Mouse (Mus musculus): Measurements from ENCODE around the gene Rab13.
"Not testable (repeated sequence)": the region's sequence is repeated elsewhere in the genome, so short reads cannot be mapped to it uniquely, and the experiment has no call there.

Rab13 gene

DNA sequence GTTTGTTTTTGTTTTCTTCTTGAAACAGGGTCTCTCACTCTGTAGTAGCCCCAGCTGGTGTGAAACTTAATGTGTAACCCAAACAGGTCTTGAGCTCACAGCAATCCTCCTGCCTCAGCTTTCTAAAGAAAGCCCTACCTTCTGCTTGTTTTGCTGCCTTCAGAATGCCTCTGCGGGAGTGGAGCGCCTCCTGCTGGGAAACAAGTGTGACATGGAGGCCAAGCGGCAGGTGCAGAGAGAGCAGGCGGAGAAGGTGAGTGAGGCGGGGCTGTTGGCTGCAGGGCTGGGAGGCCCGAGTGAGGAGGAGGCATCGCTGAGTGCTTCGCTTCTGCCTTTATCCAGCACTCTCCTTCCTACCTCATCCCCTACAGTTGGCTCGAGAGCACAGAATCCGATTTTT lies 10.8 kb downstream of the Rab13 start:
- no peak for DNase-seq (ENCODE audit: extremely low read depth, low read depth)

DNA sequence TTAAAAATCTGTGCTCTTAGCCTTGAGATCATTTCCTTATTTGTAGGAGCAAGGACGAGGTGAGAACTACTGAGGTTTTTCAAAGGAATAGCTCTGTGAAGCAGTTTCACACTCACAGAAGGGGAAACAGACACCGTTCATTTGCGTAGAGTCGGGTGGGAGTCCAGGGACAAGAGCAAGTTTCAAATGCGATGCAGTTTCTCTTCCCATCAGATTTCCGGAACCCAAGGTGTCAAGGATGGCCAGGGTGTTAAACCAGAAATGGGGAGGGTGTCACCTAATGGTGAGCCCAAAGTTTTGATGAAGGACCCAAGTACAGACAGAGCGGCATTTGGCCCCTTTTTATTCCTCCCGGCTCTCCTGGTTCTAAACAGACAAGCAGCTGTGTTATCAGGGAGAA lies 17.6 kb downstream of the Rab13 start:
- no peak for DNase-seq (ENCODE audit: extremely low read depth, low read depth)

DNA sequence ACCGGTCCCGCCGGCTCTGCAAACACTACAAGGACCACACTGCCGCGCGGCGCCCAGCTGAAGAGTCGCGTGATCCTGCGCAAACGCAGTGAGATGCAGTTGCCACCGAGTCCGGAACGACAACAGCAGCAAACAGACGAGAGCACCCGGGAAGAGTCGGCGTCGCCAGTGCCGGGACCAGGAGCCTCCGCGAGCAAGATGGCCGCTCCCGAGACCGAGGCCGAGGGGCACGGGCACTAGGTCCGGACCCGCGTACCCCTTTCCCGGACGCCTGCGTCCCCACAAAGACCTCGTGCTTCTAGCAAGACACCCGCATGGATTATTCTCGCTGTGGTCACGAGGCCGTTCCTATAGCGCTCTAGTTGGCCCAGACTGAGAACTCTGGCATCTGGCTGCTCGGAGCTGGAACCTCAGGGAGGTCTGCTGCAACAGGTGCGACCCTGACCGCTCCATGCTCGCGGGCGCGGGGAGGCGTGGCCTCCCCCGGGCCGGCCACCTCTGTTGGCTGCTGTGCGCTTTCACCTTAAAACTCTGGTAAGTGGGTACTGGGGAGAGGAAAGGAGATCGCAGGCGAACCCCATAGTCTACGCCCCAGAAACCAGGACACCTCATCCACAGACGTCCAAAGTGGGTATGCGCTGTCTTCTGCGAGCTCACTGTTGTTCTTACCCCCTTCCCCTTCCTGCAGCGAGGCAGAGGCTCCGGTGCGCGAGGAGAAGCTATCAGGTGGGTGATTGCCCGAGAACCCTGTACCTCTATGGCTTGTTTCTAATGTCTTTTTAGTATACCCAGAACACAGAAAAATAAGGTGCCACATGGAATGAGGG lies 18.2 kb downstream of the Rab13 start, which contains the start of gene Jtb:
Gene Jtb (plus strand): TSS at position 91 of the 827 bp plus-strand sequence.
- peak; percentile 94 for DNase-seq (ENCODE audit: extremely low read depth, low read depth)

DNA sequence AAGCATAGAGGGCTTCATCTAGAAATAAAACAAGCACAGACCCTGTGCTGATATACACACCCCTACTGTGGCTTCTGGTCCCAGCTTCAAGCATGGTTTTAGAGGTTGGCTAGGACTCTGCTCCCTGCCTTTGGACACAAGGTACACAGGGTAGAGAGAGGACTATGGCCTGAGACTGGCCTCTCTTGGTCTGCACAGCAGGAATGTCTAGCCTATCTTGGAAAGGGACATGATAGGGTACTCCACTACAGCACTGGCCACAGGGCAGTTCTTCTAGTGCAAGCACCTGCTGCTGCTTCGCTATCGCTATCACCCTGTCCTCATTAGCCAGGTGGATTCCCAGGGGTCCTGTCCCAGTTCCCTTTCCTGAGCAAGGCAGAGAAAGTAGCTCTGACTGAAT lies 27.8 kb downstream of the Rab13 start:
- DNase-seq (ENCODE audit: extremely low read depth, low read depth), result no peak

DNA sequence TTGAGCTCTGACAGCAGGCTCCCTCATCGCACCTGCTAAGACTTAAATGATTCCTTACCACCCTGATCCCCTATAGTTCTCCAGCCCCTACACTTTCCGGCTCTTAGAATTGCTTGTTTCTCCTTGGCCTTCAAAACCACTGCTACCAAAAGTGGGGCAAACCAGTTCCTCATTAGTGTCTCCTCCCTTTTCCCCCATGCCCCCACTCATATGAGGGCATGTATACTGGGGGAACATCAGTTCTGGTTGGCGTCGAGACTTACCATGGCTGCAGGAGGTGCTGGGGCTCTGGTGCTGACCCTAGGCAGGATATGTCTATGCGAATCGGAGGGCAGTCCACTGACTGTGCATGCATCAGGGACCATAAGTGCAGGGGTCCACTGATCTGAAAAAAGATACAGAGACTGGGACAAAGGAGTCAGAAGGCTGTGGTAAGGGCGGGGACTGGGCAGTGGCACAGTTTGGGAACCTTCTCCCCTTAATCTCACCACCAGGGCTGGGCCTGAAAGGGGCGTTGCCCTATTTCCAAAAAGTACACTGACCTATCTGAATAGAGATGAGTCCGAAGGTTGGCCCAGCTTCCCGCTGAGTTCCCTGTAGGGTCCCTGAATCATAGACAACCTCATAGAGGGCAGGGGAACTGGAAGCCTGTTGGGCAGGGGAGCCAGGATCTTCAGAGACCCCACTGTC lies 28.3 kb downstream of the Rab13 start:
- no peak for DNase-seq (ENCODE audit: extremely low read depth, low read depth)

DNA sequence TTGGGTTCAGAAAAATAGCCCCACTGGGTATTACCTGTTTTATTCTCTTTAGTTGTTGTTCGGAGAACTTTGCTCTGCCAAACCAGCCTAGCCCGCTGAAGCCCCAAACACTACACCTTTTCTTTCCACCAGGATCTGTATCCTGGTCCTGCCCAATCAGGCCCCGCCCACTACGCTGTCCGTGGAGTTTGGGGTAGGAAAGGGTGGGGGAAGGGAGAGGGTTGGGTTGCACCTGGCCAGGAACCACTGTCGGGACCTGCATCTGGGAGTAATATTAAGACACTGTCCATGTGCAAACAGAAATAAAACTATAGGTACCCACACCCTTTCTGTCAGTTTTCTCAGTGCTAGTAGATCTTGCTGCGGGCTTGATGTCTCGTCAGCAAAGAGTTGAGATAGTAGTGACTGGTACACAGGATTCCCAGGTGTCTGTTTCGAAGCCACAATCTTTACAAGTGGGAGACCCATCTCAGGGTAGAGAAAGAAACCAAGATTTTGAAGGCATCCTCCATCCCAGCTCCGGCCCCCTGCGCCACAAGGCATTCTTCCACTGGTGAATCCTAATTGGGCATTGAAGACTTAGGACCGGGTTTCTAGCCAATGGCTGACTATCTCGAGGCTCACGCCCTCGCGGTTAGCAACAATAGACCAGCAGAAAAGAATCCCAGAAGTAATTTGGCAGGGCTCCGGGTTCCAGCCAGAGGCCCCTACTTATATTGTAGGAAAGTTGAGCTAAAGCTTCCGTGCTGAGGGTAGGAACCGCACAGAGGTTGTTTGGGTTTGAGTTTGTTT lies 29.7 kb downstream of the Rab13 start, which contains the start of gene Creb3l4:
Gene Creb3l4 (minus strand): TSS at position 529 of the 792 bp plus-strand sequence.
- no peak for DNase-seq (ENCODE audit: extremely low read depth, low read depth)

DNA sequence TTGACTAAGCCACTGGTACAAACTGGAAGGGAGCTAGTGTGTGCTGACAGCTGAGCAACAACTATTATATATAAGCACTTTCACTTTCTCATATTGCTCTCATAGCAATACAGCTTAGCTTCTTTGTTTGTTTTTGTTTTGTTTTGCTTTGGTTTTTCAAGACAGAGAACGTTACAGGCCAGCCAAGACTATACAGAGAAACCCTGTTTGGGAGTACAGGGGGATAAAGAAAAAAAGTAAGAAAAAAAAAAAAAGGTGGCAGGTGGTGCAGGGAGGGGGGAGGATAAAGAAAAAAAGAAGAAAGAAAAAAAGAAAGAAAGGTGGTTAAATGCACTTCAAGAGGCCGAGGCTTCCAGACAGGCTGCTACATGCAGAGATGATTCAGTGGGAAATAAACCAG lies 31.9 kb downstream of the Rab13 start:
- DNase-seq (ENCODE audit: extremely low read depth, low read depth), result no peak

DNA sequence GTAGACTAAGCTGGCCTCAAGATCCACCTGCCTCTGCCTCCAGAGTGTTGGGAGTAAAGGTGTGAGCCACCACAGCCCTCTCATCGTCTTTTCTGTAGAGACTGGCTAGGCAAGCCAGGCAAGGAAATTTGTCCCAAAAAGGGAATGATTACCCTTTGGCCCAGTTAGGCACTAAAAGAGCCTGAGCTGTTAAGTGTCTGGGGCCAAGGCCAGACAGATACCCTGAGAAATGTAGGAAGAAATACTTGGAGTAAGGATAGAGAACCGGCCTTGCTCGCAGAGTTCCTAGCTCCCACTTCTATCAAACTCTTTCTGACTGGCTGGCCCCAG lies 34.1 kb downstream of the Rab13 start:
- DNase-seq (ENCODE audit: extremely low read depth, low read depth), result no peak

DNA sequence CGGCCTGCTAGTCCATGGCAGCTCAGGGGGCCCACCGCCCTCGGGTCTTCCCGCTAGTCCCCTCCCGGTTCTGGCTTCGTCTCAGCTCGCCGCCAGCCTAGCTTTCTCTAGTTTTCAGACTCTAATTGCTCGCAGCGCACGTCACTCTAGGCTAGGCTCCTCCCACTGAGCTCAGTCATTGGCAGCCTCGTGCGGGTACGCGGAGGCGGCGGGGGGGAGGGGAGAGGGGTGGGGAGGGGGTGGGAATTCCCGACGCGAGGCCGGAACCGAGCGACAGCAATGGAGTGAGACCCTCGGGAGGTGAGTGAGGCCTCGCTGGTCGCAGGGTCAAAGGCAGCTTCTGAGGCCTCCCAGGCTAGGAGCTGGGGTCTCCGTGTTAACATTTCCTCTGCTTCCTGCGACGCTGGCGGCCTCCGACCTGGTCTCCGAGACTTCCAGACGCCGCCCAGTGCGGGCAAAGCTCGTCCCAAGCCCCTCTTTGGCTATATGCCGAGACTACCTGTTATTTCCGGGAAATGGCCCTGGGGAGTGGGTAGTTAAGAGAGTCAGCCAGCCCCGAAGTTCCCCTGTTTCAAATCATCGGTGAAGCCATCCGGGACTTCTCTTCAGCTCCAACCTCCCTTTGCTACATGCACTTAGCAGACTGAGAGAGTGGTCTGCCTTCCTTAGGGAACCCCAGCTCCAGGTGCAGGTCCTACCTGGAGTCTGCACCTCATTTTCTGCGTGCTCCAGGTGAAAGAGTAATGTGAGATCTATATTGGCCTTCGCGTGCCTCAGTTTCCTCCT lies 34.7 kb downstream of the Rab13 start, which contains the start of gene Slc39a1:
Gene Slc39a1 (plus strand): TSS at position 213 of the 786 bp plus-strand sequence.
- DNase-seq (ENCODE audit: extremely low read depth, low read depth), result peak; percentile 92

DNA sequence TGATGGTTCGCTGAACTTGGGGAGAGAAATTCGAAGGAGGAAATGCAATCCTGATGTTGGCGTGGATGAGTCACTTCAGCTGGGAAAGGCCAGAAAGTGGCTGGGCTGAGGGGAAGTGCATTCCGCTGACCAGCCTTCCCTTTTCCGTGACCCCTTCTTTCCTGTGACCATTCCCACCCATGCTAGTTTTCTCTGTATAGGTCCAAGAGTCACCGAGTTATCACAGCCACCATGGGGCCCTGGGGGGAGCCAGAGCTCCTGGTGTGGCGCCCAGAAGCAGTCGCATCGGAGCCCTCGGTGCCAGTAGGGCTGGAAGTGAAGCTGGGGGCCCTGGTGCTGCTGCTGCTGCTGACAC lies 35.2 kb downstream of the Rab13 start:
- DNase-seq (ENCODE audit: extremely low read depth, low read depth), result no peak

DNA sequence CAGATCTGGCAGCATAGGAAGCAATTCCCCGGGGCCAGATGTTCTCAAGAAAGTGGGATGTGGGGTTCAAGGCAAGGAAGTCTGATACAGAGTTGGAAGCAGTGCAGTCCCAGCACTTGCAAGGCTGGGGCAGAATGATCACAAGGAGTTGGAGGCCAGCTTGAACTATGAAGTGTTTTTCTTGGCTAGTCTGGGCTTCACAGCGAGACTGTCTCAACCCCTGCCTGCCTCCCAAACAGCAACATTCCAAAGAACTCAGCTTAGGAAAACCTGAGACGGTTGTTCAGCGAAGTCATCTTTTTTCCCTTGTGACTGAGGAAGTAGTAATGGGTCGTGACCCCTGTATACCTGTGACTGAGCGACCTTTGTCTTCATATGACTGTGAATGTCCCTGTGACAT lies 37.3 kb downstream of the Rab13 start:
- DNase-seq (ENCODE audit: extremely low read depth, low read depth), result no peak

DNA sequence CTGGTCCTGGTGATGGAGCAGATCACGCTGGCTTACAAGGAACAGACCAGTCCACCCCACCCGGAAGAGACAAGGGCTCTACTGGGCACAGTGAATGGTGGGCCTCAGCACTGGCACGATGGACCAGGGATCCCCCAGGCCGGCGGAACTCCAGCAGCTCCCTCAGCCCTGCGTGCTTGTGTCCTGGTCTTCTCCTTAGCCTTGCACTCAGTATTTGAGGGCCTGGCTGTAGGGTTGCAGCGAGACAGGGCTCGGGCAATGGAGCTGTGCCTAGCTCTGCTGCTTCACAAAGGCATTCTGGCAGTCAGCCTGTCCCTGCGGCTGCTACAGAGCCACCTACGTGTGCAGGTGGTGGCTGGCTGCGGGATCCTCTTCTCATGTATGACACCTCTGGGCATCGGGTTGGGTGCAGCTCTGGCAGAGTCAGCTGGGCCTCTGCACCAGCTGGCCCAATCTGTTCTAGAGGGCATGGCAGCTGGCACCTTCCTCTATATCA lies 38.3 kb downstream of the Rab13 start:
- DNase-seq (ENCODE audit: extremely low read depth, low read depth), result not testable (repeated sequence)

DNA sequence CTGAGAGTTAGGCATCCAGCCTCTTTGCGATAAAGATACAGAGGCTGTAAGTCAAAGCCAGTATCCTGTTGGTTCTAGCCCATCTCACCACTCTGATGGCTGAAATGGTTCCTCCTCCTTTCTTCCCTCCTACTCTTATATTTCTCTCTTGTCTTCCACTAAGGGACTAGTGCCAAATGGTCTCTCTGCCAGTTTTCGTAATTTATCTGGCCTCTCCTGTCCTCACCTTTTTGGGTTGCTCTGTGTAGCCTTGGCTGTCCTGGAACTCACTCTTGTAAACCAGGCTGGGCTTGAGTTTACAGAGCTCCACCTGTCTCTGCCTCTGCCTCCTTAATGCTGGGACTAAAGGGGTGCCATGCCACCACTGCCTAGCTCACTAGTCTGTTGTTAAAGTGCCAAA lies 39.2 kb downstream of the Rab13 start:
- DNase-seq (ENCODE audit: extremely low read depth, low read depth), result not testable (repeated sequence)

DNA sequence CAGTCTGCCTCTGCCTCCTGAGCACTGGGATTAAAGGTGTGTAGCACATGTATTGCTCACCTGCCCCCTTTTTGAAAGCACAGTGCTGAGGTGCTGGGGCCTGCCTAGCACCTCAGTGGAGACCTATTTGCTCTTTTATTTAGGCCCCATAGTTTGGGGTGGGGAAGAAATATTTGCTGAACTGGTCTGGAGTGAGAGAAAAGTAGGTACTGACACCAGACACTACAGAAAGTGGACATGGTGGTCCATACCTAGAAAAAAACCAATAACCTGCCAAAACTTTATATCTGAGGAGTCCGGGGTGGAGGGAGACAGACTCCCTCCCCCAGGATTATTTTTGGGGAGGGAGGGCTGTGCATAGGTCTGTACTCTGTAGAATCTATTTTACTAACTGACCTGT lies 39.7 kb downstream of the Rab13 start:
- not testable (repeated sequence) for DNase-seq (ENCODE audit: extremely low read depth, low read depth)

DNA sequence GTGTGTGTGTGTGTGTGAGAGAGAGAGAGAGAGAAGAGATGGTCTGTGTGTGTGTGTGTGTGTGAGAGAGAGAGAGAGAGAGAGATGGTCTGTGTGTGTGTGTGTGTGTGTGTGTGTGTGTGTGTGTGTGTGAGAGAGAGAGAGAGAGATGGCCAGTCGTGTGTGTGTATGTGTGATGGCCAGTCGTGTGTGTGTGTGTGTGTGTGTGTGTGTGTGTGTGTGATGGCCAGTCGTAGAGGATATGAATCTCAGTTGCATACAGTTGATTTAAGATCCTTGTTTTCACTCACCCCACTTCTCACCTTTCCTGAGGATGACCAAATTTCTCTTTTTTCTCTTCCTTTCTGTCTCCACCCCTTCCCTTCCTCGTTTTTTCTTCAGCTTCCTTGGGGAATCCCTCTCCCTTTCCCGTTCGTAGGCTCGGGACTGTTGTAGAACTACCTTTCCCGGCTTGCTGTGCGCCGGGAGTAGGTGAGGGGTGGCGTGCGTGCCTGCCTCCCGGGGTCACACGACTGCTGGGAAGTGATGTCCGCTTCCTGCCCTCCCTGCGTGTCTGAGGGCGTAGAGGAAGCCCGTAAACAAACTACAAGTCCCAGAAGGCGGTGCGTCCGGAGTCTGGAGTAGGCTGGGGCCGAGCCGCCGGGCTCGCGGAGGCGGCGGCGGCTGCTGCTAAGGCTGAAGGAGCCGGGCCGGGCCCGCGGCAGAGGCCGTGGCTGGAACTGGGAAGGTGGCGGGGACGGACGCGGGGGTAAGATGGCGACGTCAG lies 40.3 kb downstream of the Rab13 start, which contains the start of gene Crtc2:
Gene Crtc2 (plus strand): TSS at position 511 of the 766 bp plus-strand sequence.
- peak; percentile 96 for DNase-seq (ENCODE audit: extremely low read depth, low read depth)

DNA sequence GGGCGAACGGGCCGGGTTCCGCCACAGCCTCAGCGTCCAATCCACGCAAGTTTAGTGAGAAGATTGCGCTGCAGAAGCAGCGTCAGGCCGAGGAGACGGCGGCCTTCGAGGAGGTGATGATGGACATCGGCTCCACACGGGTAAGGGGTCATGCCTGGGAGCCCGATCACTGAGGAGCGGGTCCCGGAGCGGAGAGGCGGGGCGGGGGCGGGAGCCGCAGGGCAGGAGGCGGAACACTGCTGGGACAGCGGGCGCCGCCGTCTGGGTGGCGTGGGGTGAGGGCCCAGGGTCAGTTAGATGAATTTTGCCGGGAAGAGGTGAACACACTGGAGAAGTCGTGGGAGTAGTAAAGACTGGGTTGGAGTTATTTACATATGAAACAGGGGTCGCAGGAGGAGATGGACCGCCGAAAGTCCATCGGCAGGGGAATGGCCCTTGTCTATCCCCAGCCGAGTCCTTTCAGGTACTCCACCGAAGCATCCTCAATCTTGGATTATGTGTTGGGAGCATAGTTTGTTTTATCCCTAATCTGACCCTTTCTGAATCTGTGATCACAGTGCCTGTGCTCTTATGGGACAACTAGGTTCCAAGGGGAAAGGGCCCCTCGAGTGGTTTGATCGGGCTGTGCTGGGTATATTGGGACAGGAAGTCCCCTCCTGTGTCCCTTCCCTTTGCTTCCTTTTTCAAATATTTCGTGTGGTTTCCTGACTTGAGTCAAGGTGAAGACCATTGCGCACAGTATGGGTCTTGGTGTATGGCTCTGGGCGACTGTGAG lies 41.1 kb downstream of the Rab13 start:
- peak; percentile 56 for DNase-seq (ENCODE audit: extremely low read depth, low read depth)

DNA sequence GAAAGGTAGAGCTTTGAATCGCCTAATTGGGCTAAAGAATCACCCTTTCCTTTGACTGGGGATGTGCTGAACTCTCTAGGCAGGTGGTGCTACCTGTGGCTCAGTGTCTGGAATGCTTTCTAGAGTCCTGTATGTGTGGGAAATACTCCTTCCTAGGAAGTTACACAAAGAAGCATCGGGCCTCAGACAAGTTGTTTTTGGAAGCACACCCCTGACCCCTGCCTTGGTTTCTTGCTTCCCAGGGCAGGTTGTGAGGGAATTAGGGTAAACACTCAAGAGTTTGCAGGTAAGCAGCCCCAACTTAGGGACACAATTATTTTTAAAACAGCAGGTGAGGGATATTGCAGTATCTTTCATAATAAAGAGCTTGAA lies 41.7 kb downstream of the Rab13 start:
- no peak for DNase-seq (ENCODE audit: extremely low read depth, low read depth)

DNA sequence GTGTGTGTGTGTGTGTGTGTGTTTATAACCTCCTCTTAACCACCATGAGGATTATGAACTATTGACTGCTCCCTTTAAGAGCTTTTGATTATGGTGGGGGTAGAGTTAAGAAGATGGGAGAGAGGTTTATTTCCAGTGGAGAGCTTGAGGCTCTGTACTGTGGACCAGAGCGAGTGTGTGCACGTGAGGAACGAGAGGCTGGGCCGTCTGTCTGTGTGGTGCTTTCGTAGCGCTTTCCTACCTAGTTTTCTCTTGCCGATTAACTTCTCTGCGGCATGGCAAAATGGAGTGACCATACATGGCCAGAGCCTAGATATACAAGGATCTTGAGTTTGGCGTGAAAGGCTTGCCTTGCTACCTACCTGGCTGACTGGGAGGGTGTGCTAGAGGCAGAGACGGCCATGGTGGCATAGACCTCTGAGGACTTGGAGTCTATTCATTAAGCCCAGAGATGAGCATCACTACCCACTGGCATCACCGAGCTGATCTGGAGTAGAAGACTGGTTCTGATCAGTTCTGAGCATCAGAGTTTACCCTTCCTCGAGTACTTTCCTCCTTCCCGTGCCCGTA lies 42.4 kb downstream of the Rab13 start:
- DNase-seq (ENCODE audit: extremely low read depth, low read depth), result no peak
